Mouse (Mus musculus): ENCODE data around the gene Tbc1d1.

The Tbc1d1 gene

GRCm38 (mm10) chr5:64392426-64393020 lies 236.4 kb downstream of the Tbc1d1 start:
- DNase-seq: no peak

- DNase-seq: no peak
These were observed 237.4 kb downstream of the Tbc1d1 start for GRCm38 (mm10) chr5:64393530-64393929.

DNA sequence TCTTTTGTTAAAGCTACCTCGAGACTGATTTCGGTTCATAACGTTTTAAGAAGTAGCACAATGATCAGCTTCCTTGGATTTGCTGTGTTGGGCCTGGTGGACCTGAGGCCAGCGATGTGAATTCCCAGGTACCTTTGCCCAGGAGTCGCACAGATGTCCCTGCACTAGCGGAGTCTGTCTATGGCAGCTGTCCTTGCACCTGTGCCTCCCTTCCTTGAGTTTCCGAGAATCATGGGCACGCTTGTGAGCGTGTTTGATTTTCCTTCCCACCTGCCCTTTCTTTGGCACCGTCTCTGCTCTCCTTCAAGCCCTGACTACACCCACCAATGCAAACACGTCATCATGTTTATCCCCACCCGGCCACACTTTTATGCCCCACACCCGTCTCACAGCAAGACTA lies 242.1 kb downstream of the Tbc1d1 start:
- DNase-seq: no peak

DNA sequence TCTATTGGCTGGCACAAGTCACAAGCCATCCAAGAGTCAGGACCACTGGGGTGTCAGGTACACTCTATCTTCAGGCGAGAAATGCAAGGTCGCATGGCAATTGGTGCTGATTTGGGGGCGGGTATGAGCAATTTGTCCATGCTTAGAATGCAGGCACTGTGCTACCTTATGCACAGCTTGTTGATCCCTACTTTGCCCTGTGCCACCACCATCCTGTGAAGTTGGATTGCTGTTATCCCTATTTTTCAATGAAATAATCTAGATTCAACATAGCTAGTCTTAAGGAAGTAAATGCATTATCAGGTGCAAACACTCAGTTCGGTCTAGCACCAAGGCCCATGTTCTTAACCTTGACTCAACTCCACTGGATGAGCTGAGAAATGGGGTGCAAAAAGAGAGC lies 244.6 kb downstream of the Tbc1d1 start:
- DNase-seq: no peak
